Mouse (Mus musculus): ENCODE results near the gene Ccdc116. TPM values are rescaled to one million over a fixed set of nuclear protein-coding genes. Genes with fewer than 3 reads are reported as not detected.
A peak's percentile ranks its signal among the peaks of the same experiment; 100 is the strongest.

The Ccdc116 gene
- polyA plus RNA-seq, 1 experiment from 2014 or later: 0.39 TPM

DNA sequence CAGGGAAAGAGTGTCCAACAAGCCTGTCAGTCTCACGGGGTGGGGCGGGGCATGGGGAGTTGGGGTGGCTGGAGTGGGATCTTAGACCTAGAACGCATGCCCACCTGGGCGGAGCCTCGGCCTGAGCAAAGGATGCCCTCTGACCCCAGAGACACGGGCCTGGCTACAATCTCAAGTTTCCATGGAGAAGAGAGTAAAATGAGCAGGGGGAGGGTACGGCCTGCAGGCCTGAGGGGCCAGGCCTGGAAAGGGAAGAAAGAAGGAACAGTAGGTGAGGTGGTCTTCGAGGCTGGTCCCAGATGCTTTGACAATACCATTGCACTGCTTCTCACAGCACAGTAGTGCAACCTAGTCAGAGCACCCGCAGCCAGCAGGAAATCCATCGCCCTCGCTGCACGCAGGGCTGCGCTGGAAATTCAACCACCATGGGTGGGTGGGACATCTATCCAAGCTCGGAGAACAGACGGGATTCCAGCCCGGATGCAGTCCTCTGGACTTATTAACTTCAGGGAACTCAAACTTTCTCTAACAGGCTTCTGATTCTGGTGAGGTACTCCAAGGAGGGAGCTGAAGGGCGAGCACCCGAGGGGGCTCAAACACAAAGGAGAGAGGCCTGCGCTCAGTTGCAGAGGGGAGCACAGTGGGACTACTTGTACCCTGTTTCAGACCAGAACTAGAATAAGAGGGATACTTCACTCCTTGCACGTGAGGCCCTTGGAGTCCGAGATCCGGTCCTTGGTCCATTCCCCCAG is 22.7 kb downstream of the Ccdc116 start:
- H3K4me1 ChIP-seq: peaks cover 43% of the 10 kb centered on the region
- H3K36me3 ChIP-seq: peaks cover 42% of the 10 kb centered on the region
- no peaks in the 10 kb centered on the region for H3K9me3 ChIP-seq (replicated peaks)
- peak overlapping the region; percentile 93 for H3K27ac ChIP-seq (replicated peaks)
- H3K27me3 ChIP-seq (ENCODE audit: low read depth, poor library complexity, severe bottlenecking): no peaks in the 10 kb centered on the region
- WGBS: under 1% methylated on average over 22 of the region's 22 CpGs
- DNase-seq (ENCODE audit: low spot score): peak; percentile 88
- H3K4me3 ChIP-seq: peak overlapping the region; percentile 72

DNA sequence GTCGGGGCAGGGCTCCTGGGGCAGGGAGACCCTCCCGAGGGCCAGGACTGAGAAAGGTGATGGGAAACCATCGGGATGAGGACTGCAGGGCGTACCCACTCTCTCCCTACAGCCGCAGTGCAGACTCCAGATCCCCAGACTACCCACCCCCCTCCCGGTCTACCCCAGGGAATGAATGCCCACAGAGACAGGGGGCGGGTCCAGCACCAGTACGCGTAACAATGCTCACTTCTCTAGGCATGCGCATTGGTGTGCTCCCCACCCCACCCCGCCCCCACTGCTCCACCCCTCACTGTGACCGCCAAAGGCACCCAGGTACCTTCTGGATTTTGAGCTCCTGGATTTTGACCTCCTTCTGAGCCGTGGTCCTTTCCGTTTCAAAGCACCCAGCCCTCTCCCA is 25.5 kb downstream of the Ccdc116 start:
- DNase-seq (ENCODE audit: low spot score): peak; percentile 18
- peak overlapping the region; percentile 35 for H3K4me3 ChIP-seq
- WGBS: 45% methylated on average over 14 of the region's 14 CpGs
- H3K4me1 ChIP-seq: peaks cover 43% of the 10 kb centered on the region
- 0 out of 2 replicates have a peak overlapping the region, but pooled peaks have one; percentile 33 for H3K27ac ChIP-seq (replicated peaks)
- H3K36me3 ChIP-seq: peaks cover 69% of the 10 kb centered on the region
- H3K27me3 ChIP-seq (ENCODE audit: low read depth, poor library complexity, severe bottlenecking): no peaks in the 10 kb centered on the region
- no peaks in the 10 kb centered on the region for H3K9me3 ChIP-seq (replicated peaks)

GRCm38 (mm10) chr16:17117309-17117799 is 29.7 kb downstream of the Ccdc116 start:
- no peaks in the 10 kb centered on the region for H3K27me3 ChIP-seq (ENCODE audit: low read depth, poor library complexity, severe bottlenecking)
- peaks cover 99% of the 10 kb centered on the region for H3K36me3 ChIP-seq
- H3K4me1 ChIP-seq: peaks cover 15% of the 10 kb centered on the region
- 93% methylated on average over 5 of the region's 5 CpGs for WGBS
- no peaks in the 10 kb centered on the region for H3K9me3 ChIP-seq (replicated peaks)
- DNase-seq (ENCODE audit: low spot score): no peak
- H3K4me3 ChIP-seq: no peak overlapping the region
- H3K27ac ChIP-seq (replicated peaks): no peak overlapping the region

GRCm38 (mm10) chr16:17110771-17111743 is 36.0 kb downstream of the Ccdc116 start, which contains the start of gene Ppil2:
Gene Ppil2, minus strand, starts transcription at chr16:17111257.
- H3K9me3 ChIP-seq (replicated peaks): no peaks in the 10 kb centered on the region
- H3K4me1 ChIP-seq: peaks cover 11% of the 10 kb centered on the region
- WGBS: 10% methylated on average over 38 of the region's 38 CpGs
- H3K27ac ChIP-seq (replicated peaks): peak within 1 kb of the TSS; percentile 82
- peak; percentile 75 for DNase-seq (ENCODE audit: low spot score)
- peak within 1 kb of the TSS; percentile 89 for H3K4me3 ChIP-seq
- no peaks in the 10 kb centered on the region for H3K27me3 ChIP-seq (ENCODE audit: low read depth, poor library complexity, severe bottlenecking)
- peaks cover 67% of the 10 kb centered on the region for H3K36me3 ChIP-seq

DNA sequence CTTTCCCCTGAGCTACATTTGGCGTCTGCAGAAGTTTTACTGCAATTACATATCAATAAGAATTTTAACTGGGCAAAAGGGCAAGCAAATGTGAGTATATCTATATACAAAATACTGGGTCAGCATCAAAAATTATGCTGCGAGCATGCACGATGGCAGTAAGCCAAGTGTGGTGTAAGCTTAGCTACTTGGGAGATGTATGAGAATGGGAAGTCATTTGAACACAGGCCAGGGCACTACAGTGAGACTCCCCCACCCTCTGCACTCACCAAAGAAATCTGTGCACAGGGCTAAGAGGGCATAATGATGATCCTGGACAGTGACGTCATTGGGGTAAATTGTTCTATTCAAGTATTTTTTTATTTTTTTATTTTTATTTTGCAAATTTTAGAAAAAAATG is 42.4 kb downstream of the Ccdc116 start:
- 93% methylated on average over 4 of the region's 4 CpGs for WGBS
- no peaks in the 10 kb centered on the region for H3K9me3 ChIP-seq (replicated peaks)
- DNase-seq (ENCODE audit: low spot score): no peak
- H3K4me3 ChIP-seq: no peak overlapping the region
- no peak overlapping the region for H3K27ac ChIP-seq (replicated peaks)
- peaks cover 2% of the 10 kb centered on the region for H3K4me1 ChIP-seq
- H3K27me3 ChIP-seq (ENCODE audit: low read depth, poor library complexity, severe bottlenecking): no peaks in the 10 kb centered on the region
- peaks cover 93% of the 10 kb centered on the region for H3K36me3 ChIP-seq

DNA sequence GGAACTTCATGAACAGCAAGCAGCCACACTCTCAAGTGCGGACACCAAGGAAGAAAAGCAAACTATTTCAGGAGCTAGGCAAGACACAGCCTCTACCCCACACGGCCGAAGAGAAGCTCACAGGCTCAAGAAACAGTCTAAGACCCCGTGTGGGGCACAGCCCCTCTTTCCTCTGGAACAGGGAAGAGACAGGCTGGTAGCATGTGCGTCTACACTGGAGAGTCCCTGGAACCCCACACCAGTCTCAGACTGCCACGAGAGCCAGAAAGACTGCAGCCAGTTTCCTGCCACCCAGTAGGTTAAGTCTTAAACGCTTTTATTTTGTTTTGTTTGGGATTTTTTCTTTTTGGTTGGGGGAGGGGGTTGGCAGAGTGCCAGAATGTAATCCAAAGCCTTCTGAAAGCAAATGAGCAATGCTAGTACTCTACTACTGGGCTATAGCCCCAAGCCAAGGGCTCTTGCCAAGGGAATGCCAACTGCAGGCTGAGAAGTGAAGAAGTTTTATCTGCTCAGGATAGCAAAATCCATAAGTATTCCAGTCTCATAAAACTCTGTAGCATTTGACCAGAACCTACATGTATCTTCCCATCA is 44.3 kb downstream of the Ccdc116 start:
- 89% methylated on average over 7 of the region's 7 CpGs for WGBS
- no peak overlapping the region for H3K27ac ChIP-seq (replicated peaks)
- no peaks in the 10 kb centered on the region for H3K9me3 ChIP-seq (replicated peaks)
- H3K27me3 ChIP-seq (ENCODE audit: low read depth, poor library complexity, severe bottlenecking): no peaks in the 10 kb centered on the region
- no peak overlapping the region for H3K4me3 ChIP-seq
- peaks cover 97% of the 10 kb centered on the region for H3K36me3 ChIP-seq
- H3K4me1 ChIP-seq: no peaks in the 10 kb centered on the region
- no peak for DNase-seq (ENCODE audit: low spot score)

DNA sequence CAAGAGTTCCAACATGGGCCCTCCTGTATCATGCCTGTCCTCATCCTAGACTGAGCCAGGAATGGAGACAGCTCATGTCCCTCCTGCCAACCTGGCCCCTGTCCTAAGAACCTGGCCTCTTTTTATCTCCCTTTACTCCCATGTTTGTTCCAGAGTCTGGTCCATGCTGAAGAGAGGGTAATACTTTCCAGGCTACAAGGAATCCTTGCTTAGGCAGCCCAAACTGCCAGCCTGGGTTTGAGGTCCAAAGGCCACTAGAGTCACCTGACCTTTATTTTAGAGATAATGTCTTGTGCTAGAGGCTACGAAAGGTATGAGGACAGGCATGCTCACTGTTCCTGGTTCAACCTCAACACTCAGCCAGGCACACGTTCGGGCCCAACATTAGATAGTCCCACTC is 50.1 kb downstream of the Ccdc116 start:
- Histone ChIP-seq H3K4me1 (no peaks in the 10 kb centered on the region), H3K27me3 (ENCODE audit: low read depth, poor library complexity, severe bottlenecking) (no peaks in the 10 kb centered on the region), H3K9me3 (replicated peaks) (no peaks in the 10 kb centered on the region), H3K4me3 (no peak overlapping the region), H3K27ac (replicated peaks) (no peak overlapping the region), H3K36me3 (peaks cover 100% of the 10 kb centered on the region)
- DNase-seq (ENCODE audit: low spot score): no peak
- 98% methylated on average over 3 of the region's 3 CpGs for WGBS

MicroRNA genes within 50 kb of the gene (microRNA counts, 519-probe panel; counts per million panel counts)
- microRNA mmu-miR-130b (7,946 counts per million, percentile 82 among the panel's probes with 10 or more counts), microRNA mmu-miR-301b (6,552 counts per million, percentile 63 among the panel's probes with 10 or more counts)

Small RNA genes within 50 kb of the gene (microRNA-seq; reads per million reads assigned to microRNA genes)
- gene Mir130b (16,536 reads per million, percentile 97 among the genes with 10 or more reads in this experiment), gene Mir301b (249 reads per million, percentile 61 among the genes with 10 or more reads in this experiment)

Other genes starting within 250 kb of the Ccdc116 start
- 147 TPM in 2 replicates for gene Mapk1, start 163.8 kb downstream of the Ccdc116 start, polyA plus RNA-seq (2016; fragmentation: Nextera tagmentation; extraction: Ambion mirVana)
- gene Ypel1, start 77.5 kb downstream of the Ccdc116 start, polyA plus RNA-seq (2016; fragmentation: Nextera tagmentation; extraction: Ambion mirVana): 99.1 and 109 TPM in 2 replicates
- gene Ppil2, start 36.0 kb downstream of the Ccdc116 start, polyA plus RNA-seq (2016; fragmentation: Nextera tagmentation; extraction: Ambion mirVana): 149 and 170 TPM in 2 replicates
- gene 2610318N02Rik, start 22.1 kb downstream of the Ccdc116 start, polyA plus RNA-seq (2016; fragmentation: Nextera tagmentation; extraction: Ambion mirVana): 153 and 184 TPM in 2 replicates
- 101 and 136 TPM in 2 replicates for gene Sdf2l1, start 14.8 kb downstream of the Ccdc116 start, polyA plus RNA-seq (2016; fragmentation: Nextera tagmentation; extraction: Ambion mirVana)
- gene Ydjc, start 2.6 kb downstream of the Ccdc116 start, polyA plus RNA-seq (2016; fragmentation: Nextera tagmentation; extraction: Ambion mirVana): 5.4 and 6.8 TPM in 2 replicates
- gene Ube2l3, start 55.4 kb upstream of the Ccdc116 start, polyA plus RNA-seq (2016; fragmentation: Nextera tagmentation; extraction: Ambion mirVana): 412 and 424 TPM in 2 replicates
- 1.4 and 2.2 TPM in 2 replicates for gene Rimbp3, start 61.4 kb upstream of the Ccdc116 start, polyA plus RNA-seq (2016; fragmentation: Nextera tagmentation; extraction: Ambion mirVana)
- 17.3 and 19.3 TPM in 2 replicates for gene Hic2, start 86.3 kb upstream of the Ccdc116 start, polyA plus RNA-seq (2016; fragmentation: Nextera tagmentation; extraction: Ambion mirVana)
- gene Tmem191c, start 128.8 kb upstream of the Ccdc116 start, polyA plus RNA-seq (2016; fragmentation: Nextera tagmentation; extraction: Ambion mirVana): 9.9 and 11.7 TPM in 2 replicates
- gene Serpind1, start 184.1 kb upstream of the Ccdc116 start, polyA plus RNA-seq (2016; fragmentation: Nextera tagmentation; extraction: Ambion mirVana): 0.09 and 0.29 TPM in 2 replicates